Mouse (Mus musculus): Measurements from ENCODE around the gene Gzmk. TPM values are rescaled to one million over a fixed set of nuclear protein-coding genes. Genes with fewer than 3 reads are reported as not detected.
A peak's percentile ranks its signal among the peaks of the same experiment; 100 is the strongest.
"Not testable (repeated sequence)": the region's sequence is repeated elsewhere in the genome, so short reads cannot be mapped to it uniquely, and the experiment has no call there.

Gzmk gene
- total RNA-seq, 1 experiment, result not detected

GRCm38 (mm10) chr13:113257190-113257589, 31.5 kb upstream of the Gzmk start:
- no peak overlapping the region for H3K27ac ChIP-seq (ENCODE audit: insufficient read depth, low read depth, low read length, poor library complexity, severe bottlenecking)
- H3K4me1 ChIP-seq (ENCODE audit: control insufficient read depth in 2 of 2, insufficient read depth in 2 of 2, low read length in 2 of 2, poor library complexity in 1 of 2), result no peaks in the 10 kb centered on the region; a peak in 1 of 4 replicates
- no peak overlapping the region for H3K4me3 ChIP-seq (ENCODE audit: insufficient read depth in 1 of 2, low read depth in 1 of 2, low read length in 2 of 2, poor library complexity in 1 of 2, severe bottlenecking in 1 of 2)
- peak; percentile 2; the same call in 1 of the 2 replicates for TF ChIP-seq ZC3H11A (IDR thresholded peaks at IDR 0.05; ENCODE audit: borderline replicate concordance, low read depth, low read length)
- no peak for TF ChIP-seq CHD2 (IDR thresholded peaks at IDR 0.05; ENCODE audit: low read depth, low read length)
- no peak for DNase-seq (ENCODE audit: low read depth, low spot score)
- in situ Hi-C loops (cut with MboI; ENCODE audit: low sequenced_read_pairs in 2 of 2, unreplicated experiment in 2 of 2), result loop anchor here (10.0 to 25.0 kb wide), 2 partner anchors 195 to 212 kb away; partner anchors contain the start of gene Gpx8 (in 1 of the 2)
- no peaks in the 10 kb centered on the region for H3K36me3 ChIP-seq (ENCODE audit: control insufficient read depth, insufficient read depth, low read length, poor library complexity, severe bottlenecking)
- H3K9me3 ChIP-seq (ENCODE audit: control insufficient read depth, insufficient read depth, low read depth, low read length), result no peaks in the 10 kb centered on the region
- no peak overlapping the region for H3K9ac ChIP-seq (ENCODE audit: insufficient read depth, low read depth, low read length, poor library complexity, severe bottlenecking)

GRCm38 (mm10) chr13:113256766-113257165, 31.1 kb upstream of the Gzmk start:
- Histone ChIP-seq H3K9ac (ENCODE audit: insufficient read depth, low read depth, low read length, poor library complexity, severe bottlenecking) (no peak overlapping the region), H3K9me3 (ENCODE audit: control insufficient read depth, insufficient read depth, low read depth, low read length) (no peaks in the 10 kb centered on the region), H3K4me1 (ENCODE audit: control insufficient read depth in 2 of 2, insufficient read depth in 2 of 2, low read length in 2 of 2, poor library complexity in 1 of 2) (peaks cover 0 to 3% of the 10 kb centered on the region in 2 experiments; a peak in 2 of 4 replicates), H3K4me3 (ENCODE audit: insufficient read depth in 1 of 2, low read depth in 1 of 2, low read length in 2 of 2, poor library complexity in 1 of 2, severe bottlenecking in 1 of 2) (no peak overlapping the region), H3K27ac (ENCODE audit: insufficient read depth, low read depth, low read length, poor library complexity, severe bottlenecking) (no peak overlapping the region), H3K36me3 (ENCODE audit: control insufficient read depth, insufficient read depth, low read length, poor library complexity, severe bottlenecking) (no peaks in the 10 kb centered on the region)
- in situ Hi-C loops (cut with MboI; ENCODE audit: low sequenced_read_pairs in 2 of 2, unreplicated experiment in 2 of 2), result loop anchor here (10.0 to 25.0 kb wide), 2 partner anchors 194 to 212 kb away; partner anchors contain the start of gene Gpx8 (in 1 of the 2)
- DNase-seq (ENCODE audit: low read depth, low spot score), result no peak
- no peak for TF ChIP-seq CHD2 (IDR thresholded peaks at IDR 0.05; ENCODE audit: low read depth, low read length)
- no peak for TF ChIP-seq ZNF384 (IDR thresholded peaks at IDR 0.05; ENCODE audit: low read depth, low read length)
- no peak for TF ChIP-seq HCFC1 (IDR thresholded peaks at IDR 0.05; ENCODE audit: borderline replicate concordance, insufficient read depth, low read length)
- TF ChIP-seq MAFK (IDR thresholded peaks at IDR 0.05; ENCODE audit: insufficient read depth, low read depth, low read length), result no peak
- no peak for TF ChIP-seq ZC3H11A (IDR thresholded peaks at IDR 0.05; ENCODE audit: borderline replicate concordance, low read depth, low read length)

- not testable (repeated sequence) for DNase-seq (ENCODE audit: low read depth, low spot score); H3K4me1 ChIP-seq (ENCODE audit: control insufficient read depth in 2 of 2, insufficient read depth in 2 of 2, low read length in 2 of 2, poor library complexity in 1 of 2); H3K36me3 ChIP-seq (ENCODE audit: control insufficient read depth, insufficient read depth, low read length, poor library complexity, severe bottlenecking); H3K9ac ChIP-seq (ENCODE audit: insufficient read depth, low read depth, low read length, poor library complexity, severe bottlenecking); H3K9me3 ChIP-seq (ENCODE audit: control insufficient read depth, insufficient read depth, low read depth, low read length); H3K4me3 ChIP-seq (ENCODE audit: insufficient read depth in 1 of 2, low read depth in 1 of 2, low read length in 2 of 2, poor library complexity in 1 of 2, severe bottlenecking in 1 of 2)
- H3K27ac ChIP-seq (ENCODE audit: insufficient read depth, low read depth, low read length, poor library complexity, severe bottlenecking), result peak overlapping the region; percentile 48; the same call in 1 of the 2 replicates
- in situ Hi-C loops (cut with MboI; ENCODE audit: low sequenced_read_pairs in 2 of 2, unreplicated experiment in 2 of 2), result loop anchor here (10.0 to 25.0 kb wide), 2 partner anchors 190 to 208 kb away; partner anchors contain the start of gene Gpx8 (in 1 of the 2)
Observed at GRCm38 (mm10) chr13:113252580-113252979, 26.9 kb upstream of the Gzmk start.

- Histone ChIP-seq H3K36me3 (ENCODE audit: control insufficient read depth, insufficient read depth, low read length, poor library complexity, severe bottlenecking) (no peaks in the 10 kb centered on the region), H3K4me3 (ENCODE audit: insufficient read depth in 1 of 2, low read depth in 1 of 2, low read length in 2 of 2, poor library complexity in 1 of 2, severe bottlenecking in 1 of 2) (no peak overlapping the region), H3K9me3 (ENCODE audit: control insufficient read depth, insufficient read depth, low read depth, low read length) (no peaks in the 10 kb centered on the region), H3K27ac (ENCODE audit: insufficient read depth, low read depth, low read length, poor library complexity, severe bottlenecking) (no peak overlapping the region), H3K9ac (ENCODE audit: insufficient read depth, low read depth, low read length, poor library complexity, severe bottlenecking) (no peak overlapping the region), H3K4me1 (ENCODE audit: control insufficient read depth in 2 of 2, insufficient read depth in 2 of 2, low read length in 2 of 2, poor library complexity in 1 of 2) (peaks cover 0 to 9% of the 10 kb centered on the region in 2 experiments; a peak in 2 of 4 replicates)
- in situ Hi-C loops (cut with MboI; ENCODE audit: low sequenced_read_pairs in 2 of 2, unreplicated experiment in 2 of 2), result no loop called here
- no peak for TF ChIP-seq MAFK (IDR thresholded peaks at IDR 0.05; ENCODE audit: insufficient read depth, low read depth, low read length)
- no peak for TF ChIP-seq ZC3H11A (IDR thresholded peaks at IDR 0.05; ENCODE audit: borderline replicate concordance, low read depth, low read length)
- TF ChIP-seq ZNF384 (IDR thresholded peaks at IDR 0.05; ENCODE audit: low read depth, low read length), result no peak
- no peak for TF ChIP-seq CHD2 (IDR thresholded peaks at IDR 0.05; ENCODE audit: low read depth, low read length)
- TF ChIP-seq HCFC1 (IDR thresholded peaks at IDR 0.05; ENCODE audit: borderline replicate concordance, insufficient read depth, low read length), result no peak
- no peak for DNase-seq (ENCODE audit: low read depth, low spot score)
Observed at GRCm38 (mm10) chr13:113245025-113245424, 19.3 kb upstream of the Gzmk start.

- no peak overlapping the region for H3K9ac ChIP-seq (ENCODE audit: insufficient read depth, low read depth, low read length, poor library complexity, severe bottlenecking)
- DNase-seq (ENCODE audit: low read depth, low spot score), result no peak
- H3K27ac ChIP-seq (ENCODE audit: insufficient read depth, low read depth, low read length, poor library complexity, severe bottlenecking), result no peak overlapping the region
- no peaks in the 10 kb centered on the region for H3K36me3 ChIP-seq (ENCODE audit: control insufficient read depth, insufficient read depth, low read length, poor library complexity, severe bottlenecking)
- in situ Hi-C loops (cut with MboI; ENCODE audit: low sequenced_read_pairs in 2 of 2, unreplicated experiment in 2 of 2), result no loop called here
- no peak overlapping the region; a peak in 1 of 4 replicates for H3K4me3 ChIP-seq (ENCODE audit: insufficient read depth in 1 of 2, low read depth in 1 of 2, low read length in 2 of 2, poor library complexity in 1 of 2, severe bottlenecking in 1 of 2)
- no peaks in the 10 kb centered on the region for H3K9me3 ChIP-seq (ENCODE audit: control insufficient read depth, insufficient read depth, low read depth, low read length)
- H3K4me1 ChIP-seq (ENCODE audit: control insufficient read depth in 2 of 2, insufficient read depth in 2 of 2, low read length in 2 of 2, poor library complexity in 1 of 2), result peaks cover 0 to 9% of the 10 kb centered on the region in 2 experiments; a peak in 2 of 4 replicates
- TF ChIP-seq ZC3H11A (IDR thresholded peaks at IDR 0.05; ENCODE audit: borderline replicate concordance, low read depth, low read length) (no peak), ZNF384 (IDR thresholded peaks at IDR 0.05; ENCODE audit: low read depth, low read length) (no peak), MAFK (IDR thresholded peaks at IDR 0.05; ENCODE audit: insufficient read depth, low read depth, low read length) (no peak)
Observed at GRCm38 (mm10) chr13:113242129-113242528, 16.4 kb upstream of the Gzmk start.

All from ES-E14 (cell line).